Mouse (Mus musculus) hindbrain, postnatal 0 days (tissue): ENCODE results near the gene Lcmt2. TPM values are rescaled to one million over a fixed set of nuclear protein-coding genes. Genes with fewer than 3 reads are reported as not detected.

ENCODE experiments used
- ATAC-seq: fragments of 200-750 bp; cut with Nextera tagmentation; 2 replicates; pipeline ENCODE4 v1.8.0; 2017; ENCODE audit warnings: mild to moderate bottlenecking, moderate TSS enrichment, moderate library complexity
- DNase-seq: peaks from one replicate; pipeline ENCODE4 v3.0.0-alpha.2; 2015; ENCODE audit warnings: low spot score
- H3K27ac ChIP-seq: fragments of 300-500 bp; sonication (generic); 2 replicates; pipeline ENCODE4 v1.5.1; 2014; ENCODE audit warnings: mild to moderate bottlenecking
- H3K27me3 ChIP-seq: fragments of 300-500 bp; sonication (generic); 2 replicates; pipeline ENCODE4 v1.6.1; 2014; ENCODE audit warnings: low read length, mixed read lengths; ENCODE audit not compliant: insufficient read depth
- H3K36me3 ChIP-seq: fragments of 300-500 bp; sonication (generic); 2 replicates; pipeline ENCODE4 v1.6.1; 2014; ENCODE audit warnings: low read length, mixed read lengths; ENCODE audit not compliant: insufficient read depth
- H3K4me1 ChIP-seq: fragments of 300-500 bp; sonication (generic); 2 replicates; pipeline ENCODE4 v1.6.1; 2014; ENCODE audit warnings: antibody characterized with exemption, low read length, mixed read lengths; ENCODE audit not compliant: insufficient read depth
- H3K4me2 ChIP-seq: fragments of 300-500 bp; sonication (generic); 2 replicates; pipeline ENCODE4 v1.6.1; 2014; ENCODE audit warnings: low read depth, mild to moderate bottlenecking, low read length, moderate library complexity, mixed read lengths
- H3K4me3 ChIP-seq: fragments of 300-500 bp; sonication (generic); 2 replicates; pipeline ENCODE4 v1.5.1; 2014; ENCODE audit warnings: low read length
- H3K9ac ChIP-seq: fragments of 300-500 bp; sonication (generic); replicated peaks from 2 replicates; pipeline ENCODE4 v1.6.1; 2014; ENCODE audit warnings: mild to moderate bottlenecking, low read length, moderate library complexity, mixed read lengths
- H3K9me3 ChIP-seq: fragments of 300-500 bp; sonication (generic); 2 replicates; pipeline ENCODE4 v1.6.1; 2016; ENCODE audit warnings: low read length, mixed read lengths
- CTCF ChIP-seq: IDR thresholded peaks from 2 replicates; pipeline ENCODE4 v1.5.1; 2016; ENCODE audit warnings: antibody characterized with exemption, control low read depth, low read depth
- WGBS: fragments of 180-500 bp; shearing (Covaris S2); extraction: QIAGEN DNeasy Blood & Tissue Kit; methylation state at CpG from one replicate; pipeline ENCODE4 v1.1.7; 2014; 5-methylcytosine and 5-hydroxymethylcytosine counted together
- polyA plus RNA-seq: library from polyadenylated mRNA; unstranded; fragments of >200 nt; fragmentation: Nextera tagmentation; extraction: Ambion mirVana; gene quantifications from 2 replicates; pipeline ENCODE4 v1.2.1, GENCODE M21; 2015
- total RNA-seq: library from RNA; depleted of rRNA; stranded (reverse); fragments of >200 nt; gene quantifications from 2 replicates; pipeline ENCODE4 v1.2.3, GENCODE M21; 2014

The Lcmt2 gene
- total and polyA plus RNA-seq, 2 experiments from 2014 or later: 10.1 to 11.4 TPM

DNA sequence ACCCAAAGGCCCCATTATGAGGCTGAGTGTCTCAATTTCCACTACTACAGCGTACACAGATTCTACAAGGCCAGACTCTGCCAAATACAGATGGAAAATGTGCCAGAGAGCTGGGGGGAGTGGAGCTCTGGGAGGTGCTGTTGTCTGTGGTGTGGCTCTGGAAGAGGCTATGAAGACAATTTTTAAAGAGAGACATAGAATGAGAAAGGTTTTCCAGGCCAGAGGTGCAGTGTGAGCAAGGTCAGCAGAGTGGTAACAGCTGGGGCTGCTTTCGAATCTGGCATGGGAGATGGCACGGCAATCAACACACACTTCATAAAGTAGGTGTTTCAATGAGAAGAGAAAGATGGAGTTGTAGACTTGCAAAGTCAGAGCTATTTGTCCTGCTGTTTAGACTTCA is 21.2 kb downstream of the Lcmt2 start:
- Histone ChIP-seq H3K9me3 (no peaks in the 10 kb centered on the region), H3K27me3 (no peaks in the 10 kb centered on the region), H3K9ac (no peak overlapping the region), H3K4me2 (no peak overlapping the region), H3K36me3 (no peaks in the 10 kb centered on the region), H3K4me1 (no peaks in the 10 kb centered on the region), H3K4me3 (no peak overlapping the region), H3K27ac (no peak overlapping the region)
- DNase-seq (no peak), ATAC-seq (no peak)
- WGBS: 87% methylated on average over 3 of the region's 3 CpGs
- no peak for TF ChIP-seq CTCF

DNA sequence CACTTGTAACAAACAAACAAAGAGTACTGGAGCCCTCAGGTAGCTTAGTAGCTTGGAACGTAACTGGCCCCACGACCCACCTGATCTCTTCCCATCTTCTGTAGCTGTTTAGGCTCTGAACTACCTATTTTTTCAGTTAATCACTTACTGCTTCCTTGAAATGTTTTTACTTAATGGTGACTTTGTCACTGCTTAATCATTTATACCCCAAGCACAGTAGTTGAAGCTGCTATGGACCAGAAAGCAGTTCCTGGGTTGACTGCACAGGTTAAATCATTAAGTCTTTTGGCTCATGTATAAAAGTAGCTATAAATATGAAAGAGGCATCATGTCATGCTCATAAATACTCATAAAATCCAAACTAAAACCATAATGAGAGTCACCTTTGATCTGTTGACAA is 25.0 kb downstream of the Lcmt2 start:
- H3K4me1 ChIP-seq: no peaks in the 10 kb centered on the region
- no peak overlapping the region for H3K27ac ChIP-seq
- ATAC-seq: no peak
- H3K9ac ChIP-seq: no peak overlapping the region
- no peak for TF ChIP-seq CTCF
- H3K36me3 ChIP-seq: no peaks in the 10 kb centered on the region
- H3K4me2 ChIP-seq: no peak overlapping the region
- H3K27me3 ChIP-seq: no peaks in the 10 kb centered on the region
- DNase-seq: no peak
- 95% methylated on average over 2 of the region's 2 CpGs for WGBS
- no peaks in the 10 kb centered on the region for H3K9me3 ChIP-seq
- H3K4me3 ChIP-seq: no peak overlapping the region

DNA sequence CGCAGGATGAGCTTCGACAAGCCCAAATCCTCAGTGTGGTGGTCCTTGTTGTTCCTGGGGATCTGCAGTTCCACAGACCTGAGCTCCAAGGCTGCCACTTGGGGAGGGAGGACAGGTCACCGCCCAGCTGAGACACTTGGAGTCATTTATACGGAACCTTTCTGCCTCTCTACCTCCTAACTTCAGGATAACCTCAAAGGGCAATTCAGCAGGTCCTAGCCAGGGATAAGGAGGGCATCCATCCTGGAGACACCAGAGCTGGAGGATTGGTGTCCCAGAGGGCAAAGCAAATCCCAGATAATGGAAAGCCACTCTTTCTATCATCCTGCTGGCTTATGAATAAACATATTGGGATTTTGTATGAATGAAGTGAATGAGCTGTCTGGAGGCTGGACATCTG is 30.8 kb downstream of the Lcmt2 start, which contains the start of gene Tgm7:
Gene Tgm7 (minus strand): TSS at position 101 of the 400 bp plus-strand sequence.
- H3K9ac ChIP-seq: no peak within 1 kb of the TSS
- no peak within 1 kb of the TSS for H3K4me2 ChIP-seq
- no peaks in the 10 kb centered on the region for H3K27me3 ChIP-seq
- H3K36me3 ChIP-seq: no peaks in the 10 kb centered on the region
- DNase-seq (no peak), ATAC-seq (no peak)
- H3K9me3 ChIP-seq: no peaks in the 10 kb centered on the region
- no peak within 1 kb of the TSS for H3K27ac ChIP-seq
- no peak for TF ChIP-seq CTCF
- H3K4me1 ChIP-seq: no peaks in the 10 kb centered on the region
- 95% methylated on average over 4 of the region's 4 CpGs for WGBS
- H3K4me3 ChIP-seq: no peak within 1 kb of the TSS

DNA sequence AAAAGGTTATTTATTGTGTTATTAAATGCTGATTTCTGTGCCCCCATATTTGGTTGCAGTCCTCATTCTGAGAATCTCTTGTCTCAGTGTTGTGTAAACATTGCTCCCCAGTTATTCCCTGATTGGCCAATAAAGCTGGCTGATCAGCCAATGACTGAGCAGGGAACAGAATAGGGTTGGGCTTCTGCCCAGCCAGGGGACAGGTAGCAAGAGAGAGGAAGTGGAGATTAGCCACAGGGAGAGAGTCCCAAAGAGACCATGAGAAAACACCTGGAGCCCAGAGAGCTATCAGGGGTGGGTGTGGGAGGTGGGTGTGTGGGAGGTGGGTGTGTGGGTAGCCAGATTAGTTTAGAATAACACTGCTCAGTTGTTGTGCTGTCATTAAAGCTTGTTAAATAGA is 34.5 kb downstream of the Lcmt2 start:
- no peak overlapping the region for H3K4me2 ChIP-seq
- no peaks in the 10 kb centered on the region for H3K36me3 ChIP-seq
- no peak overlapping the region for H3K27ac ChIP-seq
- DNase-seq (no peak), ATAC-seq (no peak)
- no peak for TF ChIP-seq CTCF
- no peaks in the 10 kb centered on the region for H3K9me3 ChIP-seq
- no peaks in the 10 kb centered on the region for H3K4me1 ChIP-seq
- no peak overlapping the region for H3K4me3 ChIP-seq
- H3K27me3 ChIP-seq: no peaks in the 10 kb centered on the region
- H3K9ac ChIP-seq: no peak overlapping the region

DNA sequence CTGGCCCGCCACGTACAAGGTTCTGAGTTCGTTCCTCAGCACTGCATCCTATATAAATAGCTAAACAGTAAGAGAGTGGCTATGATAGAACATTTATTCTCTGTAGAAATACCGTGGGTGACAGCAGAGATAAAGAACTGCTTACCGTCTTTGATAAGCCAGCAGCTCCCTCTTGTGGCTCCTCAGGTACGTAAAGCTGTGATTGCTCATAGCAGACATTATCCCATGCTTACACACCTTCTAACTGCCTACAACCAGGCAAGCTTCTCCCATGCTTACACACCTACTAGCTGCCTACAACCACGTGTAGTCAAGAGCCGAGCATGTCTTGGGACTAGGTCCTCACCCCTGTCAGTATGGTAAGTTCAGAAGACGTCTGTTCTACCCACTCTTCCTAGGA is 38.4 kb downstream of the Lcmt2 start:
- Histone ChIP-seq H3K27me3 (no peaks in the 10 kb centered on the region), H3K9me3 (no peaks in the 10 kb centered on the region), H3K4me1 (no peaks in the 10 kb centered on the region), H3K9ac (no peak overlapping the region), H3K4me3 (no peak overlapping the region), H3K4me2 (no peak overlapping the region), H3K27ac (no peak overlapping the region), H3K36me3 (no peaks in the 10 kb centered on the region)
- ATAC-seq: peak; percentile 78
- TF ChIP-seq CTCF: peak; percentile 87
- peak; percentile 87 for DNase-seq
- WGBS: 24% methylated on average over 9 of the region's 9 CpGs

DNA sequence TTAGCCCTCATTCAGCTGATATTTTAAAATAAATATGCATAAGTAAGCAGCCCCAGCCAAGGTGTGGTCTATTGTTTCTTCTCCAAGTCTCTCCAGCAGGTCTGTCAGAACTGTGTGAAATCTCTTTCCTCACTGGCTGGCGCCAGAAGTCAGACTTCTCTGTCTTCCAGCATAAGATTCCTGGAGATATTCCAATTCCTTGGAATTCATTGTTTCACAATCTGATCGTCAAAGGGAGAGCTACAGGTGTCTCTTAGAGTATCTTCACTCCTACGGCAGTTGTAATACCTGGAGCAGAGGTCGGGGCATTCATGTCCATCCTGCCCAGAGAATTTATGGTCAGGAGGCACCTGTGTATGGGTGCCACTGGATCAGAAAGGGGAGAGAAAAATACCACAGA is 50.7 kb downstream of the Lcmt2 start:
- no peak for TF ChIP-seq CTCF
- no peaks in the 10 kb centered on the region for H3K4me1 ChIP-seq
- DNase-seq: no peak
- no peak for ATAC-seq
- H3K27ac ChIP-seq: no peak overlapping the region
- H3K27me3 ChIP-seq: no peaks in the 10 kb centered on the region
- no peak overlapping the region for H3K9ac ChIP-seq
- H3K9me3 ChIP-seq: no peaks in the 10 kb centered on the region
- H3K36me3 ChIP-seq: no peaks in the 10 kb centered on the region
- WGBS: 74% methylated on average over 4 of the region's 4 CpGs
- no peak overlapping the region for H3K4me3 ChIP-seq
- no peak overlapping the region for H3K4me2 ChIP-seq

DNA sequence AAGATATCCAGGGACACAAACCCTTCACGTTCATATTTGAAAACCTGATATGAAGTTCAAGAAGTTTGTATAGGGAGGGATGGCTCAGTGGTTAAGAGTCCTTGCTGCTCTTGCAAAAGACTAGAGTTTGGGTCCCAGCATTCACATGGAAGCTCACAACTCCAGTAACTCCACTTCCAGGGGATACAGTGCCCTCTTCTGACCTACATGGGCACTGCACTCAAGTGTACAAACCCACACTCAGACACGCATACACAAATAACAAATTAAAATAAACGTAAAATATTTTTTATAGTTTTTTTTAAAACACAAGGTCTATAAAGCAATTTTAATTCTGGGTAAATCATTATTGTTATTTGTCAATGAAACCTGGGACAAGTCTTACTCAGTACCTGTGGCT is 51.9 kb downstream of the Lcmt2 start:
- no peak for TF ChIP-seq CTCF
- DNase-seq: no peak

More for the DNA sequence above, 51.9 kb downstream of the Lcmt2 start:
- Histone ChIP-seq H3K27ac (no peak overlapping the region), H3K4me2 (no peak overlapping the region), H3K4me3 (no peak overlapping the region), H3K27me3 (no peaks in the 10 kb centered on the region), H3K9ac (no peak overlapping the region), H3K4me1 (no peaks in the 10 kb centered on the region), H3K36me3 (no peaks in the 10 kb centered on the region), H3K9me3 (no peaks in the 10 kb centered on the region)
- 95% methylated on average over 3 of the region's 3 CpGs for WGBS
- no peak for ATAC-seq
